Mouse (Mus musculus): ENCODE data around the gene Esrrg.

The Esrrg gene

GRCm38 (mm10) chr1:187608261-187608921 is at the start of gene Esrrg:
TSS of gene Esrrg (plus strand) at chr1:187608791.
- DNase-seq (ENCODE audit: low spot score) = no peak

GRCm38 (mm10) chr1:187583982-187584381 is 24.6 kb upstream of the Esrrg start:
- no peak for DNase-seq (ENCODE audit: low spot score)

DNA sequence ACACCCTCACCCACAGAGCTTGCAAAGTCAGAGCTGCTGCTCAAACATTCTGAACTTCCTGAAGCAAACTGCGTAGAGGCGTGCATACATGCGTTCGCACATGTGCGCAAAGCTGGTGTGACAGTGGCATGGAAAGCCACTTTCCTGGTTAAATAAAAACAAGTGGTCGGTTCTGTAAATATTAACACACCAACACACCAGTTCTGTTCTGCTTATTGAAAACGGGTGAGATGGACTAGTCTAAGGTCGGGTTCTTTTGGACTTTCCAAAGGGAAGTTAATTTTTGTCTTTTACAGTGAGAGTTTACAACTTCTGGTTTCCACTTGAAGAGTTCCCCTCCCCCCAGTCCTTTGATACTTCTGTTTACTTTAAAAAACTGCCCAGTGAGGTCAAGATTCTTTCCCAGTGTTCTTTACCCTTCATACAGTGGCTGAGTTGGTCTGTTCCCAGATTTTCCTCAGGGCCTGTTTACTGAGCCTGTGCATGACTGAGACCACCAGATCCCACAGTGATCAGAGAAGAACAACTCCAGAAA is 22.0 kb upstream of the Esrrg start:
- no peak for DNase-seq (ENCODE audit: low spot score)

DNA sequence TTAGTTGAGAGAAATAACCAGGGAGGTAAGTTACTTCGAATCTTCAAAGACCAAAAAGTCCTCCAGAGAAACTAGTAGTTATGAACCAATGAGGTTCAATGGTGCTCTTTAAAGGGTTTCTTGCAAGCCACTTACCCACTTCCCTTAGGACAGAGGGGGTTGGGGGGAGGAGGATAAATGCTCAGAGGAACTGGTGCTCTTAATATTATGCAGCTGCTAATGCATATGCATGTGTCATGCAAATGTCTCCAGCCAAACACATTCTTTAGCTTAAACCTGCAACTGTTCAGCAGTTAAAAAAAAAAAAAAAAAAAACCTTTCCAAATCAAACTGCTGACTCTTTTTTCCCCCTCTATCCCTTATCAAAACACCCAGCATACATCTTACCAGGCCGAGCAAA is 5.6 kb upstream of the Esrrg start:
- DNase-seq (ENCODE audit: low spot score) = no peak

GRCm38 (mm10) chr1:187604063-187604484 is 4.5 kb upstream of the Esrrg start:
- DNase-seq (ENCODE audit: low spot score) = no peak

- no peak for DNase-seq (ENCODE audit: low spot score)
Observed at GRCm38 (mm10) chr1:187604691-187605310, 3.8 kb upstream of the Esrrg start.

- no peak for DNase-seq (ENCODE audit: low spot score)
Observed at GRCm38 (mm10) chr1:187605391-187606270, 3.0 kb upstream of the Esrrg start.

DNA sequence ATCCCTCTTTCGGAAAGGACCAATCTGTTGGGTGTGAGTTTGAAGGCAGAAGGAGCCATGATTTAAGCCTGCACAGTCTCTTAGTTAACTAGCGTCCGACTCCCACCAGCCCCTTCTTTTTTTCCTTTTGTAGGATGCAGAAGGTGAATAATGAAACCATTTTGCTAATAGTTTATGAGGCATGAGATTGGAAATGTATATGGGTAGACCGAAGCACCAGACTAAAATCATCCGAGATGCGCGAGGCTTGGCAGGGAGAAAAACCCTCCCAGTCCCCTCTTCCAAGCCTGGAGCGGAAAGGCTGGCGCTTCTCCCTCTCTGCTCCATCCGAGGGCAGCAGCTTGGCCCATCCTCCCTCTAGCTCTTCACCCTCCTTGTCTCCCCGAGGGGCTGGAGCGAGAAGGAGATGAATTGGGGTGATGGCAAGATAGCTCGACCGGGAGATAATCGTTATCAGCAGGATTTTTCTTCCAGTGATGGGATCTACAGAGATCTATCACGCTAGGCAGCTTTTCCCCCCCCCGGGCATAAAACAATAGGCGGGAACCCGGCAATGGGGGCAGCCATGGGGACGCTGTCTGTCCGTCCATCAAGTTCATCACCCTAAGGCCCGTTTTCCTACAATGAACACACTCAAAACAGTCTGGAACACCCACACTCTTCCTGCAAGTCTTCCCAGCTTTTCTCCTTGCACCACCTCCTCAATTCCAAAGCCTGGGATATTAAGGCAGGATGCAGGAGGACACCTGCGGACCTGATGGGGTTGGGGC is 2.1 kb upstream of the Esrrg start:
- no peak for DNase-seq (ENCODE audit: low spot score)

DNA sequence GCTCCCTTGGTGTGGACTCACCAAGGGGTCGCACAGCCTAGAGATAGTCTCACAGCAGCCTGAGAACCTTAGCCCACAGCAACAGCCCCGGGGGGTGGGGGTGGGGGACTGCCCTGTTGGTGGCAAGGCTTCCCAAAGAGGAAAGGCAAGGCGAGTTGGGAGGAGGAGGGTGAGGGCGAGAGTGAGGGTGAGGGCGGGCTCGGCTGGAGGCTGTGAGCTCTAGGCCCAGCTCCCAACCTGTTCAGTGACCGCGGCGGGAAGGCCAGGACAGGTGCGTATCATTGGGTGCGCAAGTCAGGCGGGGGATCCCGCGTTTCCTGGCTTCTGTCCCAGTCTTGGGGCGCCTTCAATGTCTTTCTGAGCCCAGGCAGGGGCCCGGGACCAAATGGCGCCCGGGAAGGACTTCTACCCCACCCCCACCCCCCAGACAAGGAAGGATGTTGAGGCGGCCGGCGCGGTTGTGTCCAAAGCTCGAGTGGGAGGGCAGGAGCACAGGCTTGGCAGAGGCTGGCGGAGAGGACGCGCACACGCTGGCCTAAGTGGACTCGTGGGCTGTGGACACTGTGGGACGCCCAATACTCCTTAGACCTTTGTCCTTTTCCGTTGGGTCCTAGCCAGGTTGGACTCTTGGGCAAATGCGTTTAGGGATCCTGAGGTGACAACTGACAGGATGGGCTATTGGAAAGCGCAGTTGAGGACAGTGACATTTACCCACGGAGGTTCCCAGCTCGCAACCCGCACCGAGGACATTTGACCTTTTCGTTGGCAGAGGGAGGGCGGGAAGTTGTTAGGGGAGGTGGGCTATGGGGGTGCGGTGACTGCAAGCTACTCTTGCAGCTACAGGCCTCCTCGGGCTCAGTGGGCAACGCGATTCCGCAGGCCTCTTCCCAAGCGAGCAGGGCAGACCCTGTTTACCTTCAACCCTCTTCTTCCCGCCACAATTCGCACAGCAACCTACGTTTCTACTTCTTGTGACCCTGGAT is 1.2 kb upstream of the Esrrg start:
- DNase-seq (ENCODE audit: low spot score) = no peak

DNA sequence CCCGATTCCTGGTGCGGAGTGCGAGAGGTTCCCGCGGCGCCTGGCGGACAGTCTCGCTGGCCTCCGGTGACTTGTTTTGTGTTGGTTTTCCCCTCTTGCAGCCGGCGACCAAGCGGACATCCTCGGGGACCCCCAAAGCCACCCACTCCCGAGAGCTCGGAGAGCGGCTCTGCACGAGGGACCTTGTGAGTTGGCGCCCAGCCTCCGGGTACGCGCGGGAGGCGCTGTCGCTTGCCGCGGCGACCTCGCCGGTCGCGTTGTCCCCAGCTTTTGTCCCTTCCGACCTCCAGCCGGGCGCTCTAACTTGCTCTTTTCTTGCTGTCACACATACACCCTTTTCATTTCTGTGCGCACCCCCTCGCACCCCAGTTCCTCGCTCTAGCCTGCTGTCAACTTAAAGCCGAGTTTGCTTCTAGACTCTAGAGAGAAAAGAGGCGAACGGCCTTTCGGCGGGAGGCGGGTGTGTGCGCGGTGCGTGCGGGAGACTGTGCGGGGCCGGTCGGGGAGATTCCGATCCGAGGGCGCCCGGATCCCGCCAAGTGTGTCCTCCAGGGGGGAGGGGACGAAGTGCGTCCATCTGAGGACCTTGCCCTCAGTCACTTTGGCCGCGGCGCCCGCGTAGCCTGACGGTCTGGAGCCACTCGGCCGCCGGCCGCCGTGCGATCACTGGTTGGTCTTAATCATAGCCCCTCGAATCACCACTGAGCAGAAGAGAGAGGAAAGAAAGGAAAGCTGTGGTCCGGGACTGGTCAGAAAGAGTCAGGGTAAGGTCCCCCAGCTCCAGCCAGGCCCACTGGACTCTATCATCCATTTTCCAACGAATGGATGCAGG is 646 bp downstream of the Esrrg start:
- DNase-seq (ENCODE audit: low spot score) = no peak

DNA sequence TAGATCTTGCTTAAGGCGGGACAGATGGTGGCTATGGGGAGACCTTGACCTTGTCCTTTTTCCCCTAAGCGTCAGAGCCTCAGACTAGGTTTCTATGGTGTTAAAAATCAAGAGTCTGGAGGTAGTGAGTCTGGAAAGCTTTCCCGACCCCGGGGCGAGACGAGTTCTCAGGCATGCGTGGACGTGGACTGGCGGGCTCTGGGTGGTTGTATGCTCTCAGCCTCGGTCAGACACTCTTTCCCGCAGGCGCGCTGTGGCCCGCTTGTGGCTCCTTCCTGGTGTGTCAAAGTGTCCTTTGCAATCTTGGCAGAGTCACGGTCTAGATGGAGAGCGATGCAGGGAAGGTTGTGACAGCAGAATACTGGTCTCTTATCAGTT is 1.3 kb downstream of the Esrrg start:
- DNase-seq (ENCODE audit: low spot score) = no peak

GRCm38 (mm10) chr1:187610336-187610948 is 1.9 kb downstream of the Esrrg start:
- DNase-seq (ENCODE audit: low spot score) = no peak

DNA sequence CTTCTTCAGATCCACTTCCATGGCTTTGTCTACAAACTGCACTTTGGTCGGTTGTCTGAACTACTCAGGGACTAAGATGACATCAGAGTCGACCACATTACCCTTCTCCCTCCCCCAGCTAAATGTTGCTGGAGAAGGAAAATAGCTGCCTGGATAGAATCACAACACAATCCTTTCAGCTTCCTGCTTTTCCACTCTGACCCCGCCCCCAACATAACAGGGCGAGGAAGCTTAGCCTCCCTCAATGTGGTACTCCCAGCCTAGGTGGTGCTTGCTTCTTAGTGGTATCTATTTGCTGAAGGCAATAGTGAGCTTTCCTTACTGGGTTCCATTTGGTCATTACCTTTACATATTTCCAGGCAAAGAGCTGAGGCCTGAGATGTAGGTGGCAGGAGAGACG is 3.3 kb downstream of the Esrrg start:
- no peak for DNase-seq (ENCODE audit: low spot score)

- DNase-seq (ENCODE audit: low spot score) = no peak
Observed at GRCm38 (mm10) chr1:187613277-187613676, 4.7 kb downstream of the Esrrg start.

- DNase-seq (ENCODE audit: low spot score) = no peak
Observed at GRCm38 (mm10) chr1:187623981-187624380, 15.4 kb downstream of the Esrrg start.

GRCm38 (mm10) chr1:187630361-187630760 is 21.8 kb downstream of the Esrrg start:
- no peak for DNase-seq (ENCODE audit: low spot score)

DNA sequence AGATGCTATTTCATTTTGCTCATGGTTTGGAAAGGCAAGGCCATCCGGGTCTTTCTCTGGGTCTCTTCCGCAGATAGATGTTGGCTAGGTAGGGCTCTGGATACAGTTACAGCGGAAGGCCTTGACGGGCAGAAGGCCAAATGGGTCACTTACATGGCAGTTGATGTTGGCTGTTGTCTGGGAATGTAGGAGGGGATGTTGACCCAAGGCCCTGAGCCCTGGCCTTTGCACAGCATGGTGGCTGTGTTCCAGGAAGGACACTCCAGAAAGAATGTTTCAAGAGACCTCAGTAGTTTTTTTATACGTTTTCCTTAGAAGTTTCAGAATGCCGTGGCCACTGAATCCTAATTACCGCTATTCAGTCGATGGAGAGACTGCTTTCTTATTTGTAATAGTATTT is 22.9 kb downstream of the Esrrg start:
- DNase-seq (ENCODE audit: low spot score) = no peak

- no peak for DNase-seq (ENCODE audit: low spot score)
Observed at GRCm38 (mm10) chr1:187645258-187645657, 36.7 kb downstream of the Esrrg start.

DNA sequence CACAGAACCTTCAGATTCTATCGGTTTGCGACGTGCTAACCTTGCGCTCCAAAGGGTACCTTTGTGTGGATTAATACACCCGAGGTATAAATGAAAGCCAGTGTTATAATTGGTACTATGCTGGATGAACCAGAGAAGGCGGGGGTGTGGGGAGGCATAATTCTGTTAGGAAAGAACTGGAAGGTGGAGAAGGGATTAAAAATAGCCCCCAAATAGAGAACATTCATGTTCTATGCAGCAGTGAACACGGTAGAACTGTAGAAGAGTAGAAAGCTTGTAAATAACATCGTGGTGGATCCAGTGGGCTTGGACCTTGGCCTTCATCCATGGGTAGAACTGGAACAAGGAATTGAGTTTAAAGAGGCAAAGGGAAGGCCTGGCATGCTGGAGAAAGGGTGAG is 40.0 kb downstream of the Esrrg start:
- DNase-seq (ENCODE audit: low spot score) = no peak
